ENCODE assay signal across 19 mouse cellular contexts in genomic region chr19:14437226-14437625, GRCm38 (mm10).
"Had no signal": no experiment of that assay in that cellular context is flagged by ENCODE, and none has a peak within 500 bp of the region (broad histone marks: within the 10 kb centered on the region; RNA-seq: fewer than 3 reads in every experiment).

No protein-coding gene starts in this region.

- H3K4me3 ChIP-seq: limb, embryonic 12.5 days; limb, embryonic 15.5 days; neural tube, embryonic 12.5 days; neural tube, embryonic 15.5 days; stomach, embryonic 15.5 days had no signal

- ATAC-seq: liver, postnatal 0 days; lung, postnatal 0 days had no signal

- H3K27ac ChIP-seq: limb, embryonic 12.5 days; limb, embryonic 15.5 days; liver, embryonic 14.5 days; macrophage; neural tube, embryonic 12.5 days; neural tube, embryonic 15.5 days; stomach, embryonic 15.5 days had no signal

- H3K27me3 ChIP-seq: limb, embryonic 12.5 days; limb, embryonic 15.5 days; neural tube, embryonic 12.5 days; neural tube, embryonic 15.5 days; stomach, embryonic 15.5 days had no signal

- DNase-seq: kidney, adult 18-20 months; kidney, adult 9 months; kidney, postnatal 14 days; left cerebral cortex, postnatal 4 days; liver, postnatal 0 days; retina, postnatal 1 day; right cerebral cortex, postnatal 25 days; spleen, adult 18-20 months; thymus, postnatal 36 days had no signal

- H3K9me3 ChIP-seq: limb, embryonic 12.5 days; limb, embryonic 15.5 days; neural tube, embryonic 12.5 days; neural tube, embryonic 15.5 days; stomach, embryonic 15.5 days had no signal

- H3K36me3 ChIP-seq: limb, embryonic 12.5 days; limb, embryonic 15.5 days; neural tube, embryonic 12.5 days; neural tube, embryonic 15.5 days; stomach, embryonic 15.5 days had no signal

- H3K4me2 ChIP-seq: limb, embryonic 12.5 days; limb, embryonic 15.5 days; liver, embryonic 11.5 days; lung, embryonic 14.5 days; neural tube, embryonic 12.5 days; neural tube, embryonic 15.5 days; stomach, embryonic 15.5 days had no signal

- H3K4me1 ChIP-seq: neural tube, embryonic 15.5 days; stomach, embryonic 15.5 days had no signal

- H3K9ac ChIP-seq: limb, embryonic 12.5 days; limb, embryonic 15.5 days; liver, embryonic 14.5 days; liver, postnatal 0 days; lung, embryonic 14.5 days; neural tube, embryonic 12.5 days; neural tube, embryonic 15.5 days; stomach, embryonic 15.5 days had no signal
